Mouse (Mus musculus) embryo, embryonic 10.5 days (tissue): ENCODE results near the gene Gpn3.
A peak's percentile ranks its signal among the peaks of the same experiment; 100 is the strongest.

Source experiments
- DNase-seq: peaks from one replicate; pipeline ENCODE4 v3.0.0-alpha.2; 2015; ENCODE audit warnings: low spot score

The Gpn3 gene

GRCm38 (mm10) chr5:122422071-122422964, 50.6 kb downstream of the Gpn3 start:
- peak; percentile 93 for DNase-seq

GRCm38 (mm10) chr5:122423083-122423482, 51.4 kb downstream of the Gpn3 start:
- DNase-seq: no peak

GRCm38 (mm10) chr5:122425550-122425949, 53.9 kb downstream of the Gpn3 start:
- no peak for DNase-seq

- DNase-seq: no peak
Observed at GRCm38 (mm10) chr5:122430036-122430775, 58.5 kb downstream of the Gpn3 start.

- no peak for DNase-seq
Observed at GRCm38 (mm10) chr5:122431221-122431620, 59.5 kb downstream of the Gpn3 start.
